ENCODE assay signal across 28 mouse cellular contexts in genomic region chr2:170775577-170775976, GRCm38 (mm10). TPM values are rescaled to one million over a fixed set of nuclear protein-coding genes. Genes with fewer than 3 reads are reported as not detected.
DNase-seq lines count a peak whose midpoint lies in the region; ATAC-seq and TF ChIP-seq lines count a peak whose summit lies in the region.
"Had no signal": no experiment of that assay in that cellular context is flagged by ENCODE, and none has a peak within 500 bp of the region (broad histone marks: within the 10 kb centered on the region; RNA-seq: fewer than 3 reads in every experiment).

No protein-coding gene starts in this region.

- 89% methylated on average over 15 of the region's 15 CpGs for WGBS in midbrain, embryonic 10.5 days
- 85% methylated on average over 15 of the region's 15 CpGs for WGBS in midbrain, embryonic 13.5 days

- H3K4me2 ChIP-seq in midbrain, embryonic 13.5 days (replicated peaks) = no peak overlapping the region
- H3K4me2 ChIP-seq: embryonic facial prominence, embryonic 12.5 days; embryonic facial prominence, embryonic 15.5 days; forebrain, embryonic 13.5 days; heart, embryonic 12.5 days; heart, embryonic 15.5 days; hindbrain, embryonic 14.5 days had no signal

- peaks cover 3% of the 10 kb centered on the region; the same call in 1 of the 2 replicates for H3K36me3 ChIP-seq in midbrain, embryonic 10.5 days
- H3K36me3 ChIP-seq in midbrain, embryonic 13.5 days = no peaks in the 10 kb centered on the region
- H3K36me3 ChIP-seq in E14TG2a.4 (ENCODE audit: insufficient read depth, low read length) = no peaks in the 10 kb centered on the region
- no peaks in the 10 kb centered on the region for H3K36me3 ChIP-seq in ES-Bruce4 (ENCODE audit: control insufficient read depth, insufficient read depth, low read length, poor library complexity, severe bottlenecking)
- H3K36me3 ChIP-seq: embryonic facial prominence, embryonic 12.5 days; embryonic facial prominence, embryonic 15.5 days; heart, embryonic 12.5 days; heart, embryonic 15.5 days had no signal

- H3K9ac ChIP-seq in midbrain, embryonic 13.5 days (replicated peaks) = no peak overlapping the region
- no peak overlapping the region for H3K9ac ChIP-seq in ES-Bruce4 (ENCODE audit: low read depth, poor library complexity, severe bottlenecking)
- H3K9ac ChIP-seq: embryonic facial prominence, embryonic 12.5 days; embryonic facial prominence, embryonic 15.5 days; forebrain, embryonic 13.5 days; heart, embryonic 12.5 days; heart, embryonic 15.5 days; hindbrain, embryonic 14.5 days had no signal

- no peaks in the 10 kb centered on the region for H3K9me3 ChIP-seq in midbrain, embryonic 10.5 days (replicated peaks)
- no peaks in the 10 kb centered on the region for H3K9me3 ChIP-seq in midbrain, embryonic 13.5 days
- H3K9me3 ChIP-seq in E14TG2a.4 (ENCODE audit: low read length) (peaks cover 8% of the 10 kb centered on the region), ES-Bruce4 (replicated peaks; ENCODE audit: control insufficient read depth, insufficient read depth, low read length, poor library complexity, severe bottlenecking) (no peaks in the 10 kb centered on the region)
- H3K9me3 ChIP-seq: embryonic facial prominence, embryonic 12.5 days; embryonic facial prominence, embryonic 15.5 days; forebrain, embryonic 13.5 days; heart, embryonic 12.5 days; heart, embryonic 15.5 days had no signal

- peak; percentile 76 for TF ChIP-seq EP300 in ES-Bruce4 (IDR thresholded peaks at IDR 0.05; ENCODE audit: insufficient read depth, low read depth, low read length)

- no peak for DNase-seq in midbrain, embryonic 10.5 days (ENCODE audit: low spot score)
- peak; percentile 14 for DNase-seq in WW6 (ENCODE audit: low read depth, low spot score)
- no peak for DNase-seq in thymus, adult 18-20 months
- no peak for DNase-seq in heart, adult 9 months (ENCODE audit: low spot score in 2 of 2)
- DNase-seq: adrenal gland, adult 2 months; adrenal gland, postnatal 14 days; cerebellum, adult 11 months; cerebellum, adult 2 months; cerebellum, adult 9-11 months; cerebellum, postnatal 25 days; gastrocnemius, adult 2 months; gastrocnemius, postnatal 14 days; heart, adult 11 months; heart, postnatal 10 days; heart, postnatal 36 days had no signal

- no peaks in the 10 kb centered on the region for H3K27me3 ChIP-seq in midbrain, embryonic 10.5 days (ENCODE audit: low read depth, poor library complexity, severe bottlenecking)
- no peaks in the 10 kb centered on the region for H3K27me3 ChIP-seq in midbrain, embryonic 13.5 days
- no peaks in the 10 kb centered on the region; the same call in 1 of the 2 replicates for H3K27me3 ChIP-seq in E14TG2a.4 (ENCODE audit: insufficient read depth, low read length)
- H3K27me3 ChIP-seq in ES-Bruce4 (ENCODE audit: control insufficient read depth, insufficient read depth, low read length, poor library complexity, severe bottlenecking) = no peaks in the 10 kb centered on the region
- H3K27me3 ChIP-seq: embryonic facial prominence, embryonic 12.5 days; embryonic facial prominence, embryonic 15.5 days; forebrain, embryonic 13.5 days; heart, embryonic 12.5 days; heart, embryonic 15.5 days had no signal

- ATAC-seq in midbrain, embryonic 13.5 days = no peak
- ATAC-seq: CD4-positive, CD25-positive, alpha-beta regulatory T cell, adult 4 months; forebrain, embryonic 13.5 days; forebrain, embryonic 16.5 days; intestine, postnatal 0 days had no signal

- TF ChIP-seq POLR2A in ES-Bruce4 (IDR thresholded peaks at IDR 0.05; ENCODE audit: insufficient read depth, low read length) = no peak

- H3K27ac ChIP-seq in midbrain, embryonic 10.5 days (replicated peaks) = peak overlapping the region; percentile 65
- H3K27ac ChIP-seq in midbrain, embryonic 13.5 days = no peak overlapping the region
- H3K27ac ChIP-seq in ES-Bruce4 (ENCODE audit: insufficient read depth, low read length) = no peak overlapping the region
- H3K27ac ChIP-seq: embryonic facial prominence, embryonic 12.5 days; embryonic facial prominence, embryonic 15.5 days; forebrain, embryonic 13.5 days; gastrocnemius, adult 2 months; heart, embryonic 15.5 days; hindbrain, embryonic 14.5 days had no signal

- no peak for TF ChIP-seq CTCF in E14TG2a.4 (conservative IDR thresholded peaks at IDR 0.05; ENCODE audit: low read length)
- no peak for TF ChIP-seq CTCF in ES-Bruce4 (IDR thresholded peaks at IDR 0.05; ENCODE audit: low read depth, low read length)

- H3K4me3 ChIP-seq in midbrain, embryonic 10.5 days = no peak overlapping the region
- no peak overlapping the region for H3K4me3 ChIP-seq in midbrain, embryonic 13.5 days (replicated peaks)
- H3K4me3 ChIP-seq in E14TG2a.4 (replicated peaks; ENCODE audit: low read length) (peak overlapping the region; percentile 30), ES-Bruce4 (ENCODE audit: low read depth, low read length) (no peak overlapping the region)
- H3K4me3 ChIP-seq: embryonic facial prominence, embryonic 12.5 days; embryonic facial prominence, embryonic 15.5 days; forebrain, embryonic 13.5 days; gastrocnemius, adult 2 months; heart, embryonic 12.5 days; heart, embryonic 15.5 days had no signal

- H3K4me1 ChIP-seq in midbrain, embryonic 10.5 days = peaks cover 73% of the 10 kb centered on the region
- peaks cover 45% of the 10 kb centered on the region for H3K4me1 ChIP-seq in midbrain, embryonic 13.5 days (replicated peaks)
- peaks cover 65% of the 10 kb centered on the region for H3K4me1 ChIP-seq in E14TG2a.4 (replicated peaks; ENCODE audit: low read depth, low read length)
- peaks cover 12% of the 10 kb centered on the region for H3K4me1 ChIP-seq in ES-Bruce4 (ENCODE audit: control insufficient read depth, insufficient read depth, low read length)

RNA-seq across cellular contexts. Expression of gene Dok5, which starts 44.0 kb away (rescaled TPM):
- 12.4 and 17.8 TPM in 2 replicates for polyA plus RNA-seq in midbrain, embryonic 10.5 days (2016; fragmentation: Nextera tagmentation; extraction: Ambion mirVana)
- 41.1 and 42.7 TPM in 2 replicates for polyA plus RNA-seq in midbrain, embryonic 13.5 days (2015; fragmentation: Nextera tagmentation; extraction: Ambion mirVana)
- polyA plus RNA-seq in ES-Bruce4 (2011; ENCODE audit: insufficient read depth, insufficient read length, low read depth, missing spikeins) = 1.4 TPM in 2 replicates
- polyA plus RNA-seq: C2C12; CD4-positive, CD25-positive, alpha-beta regulatory T cell, adult 4 months had no signal
